Mouse (Mus musculus): ENCODE data around the gene Plcb4.

- TF ChIP-seq ZNF384 (IDR thresholded peaks at IDR 0.05; ENCODE audit: low read depth, low read length) (no peak), CHD2 (IDR thresholded peaks at IDR 0.05; ENCODE audit: low read depth, low read length) (no peak), HCFC1 (IDR thresholded peaks at IDR 0.05; ENCODE audit: borderline replicate concordance, insufficient read depth, low read length) (no peak), ZC3H11A (IDR thresholded peaks at IDR 0.05; ENCODE audit: borderline replicate concordance, low read depth, low read length) (no peak), MAFK (IDR thresholded peaks at IDR 0.05; ENCODE audit: insufficient read depth, low read depth, low read length) (no peak)
These were observed 85.9 kb downstream of the Plcb4 start for GRCm38 (mm10) chr2:135744711-135745110.
